Mouse (Mus musculus): ENCODE measurements around the gene Mbnl3.
A peak's percentile ranks its signal among the peaks of the same experiment; 100 is the strongest.

The Mbnl3 gene

GRCm38 (mm10) chrX:51206432-51206831, at the start of gene Mbnl3:
Gene Mbnl3, minus strand, starts transcription at chrX:51206532.
- DNase-seq (ENCODE audit: extremely low read depth, low read depth), result no peak

- no peak for DNase-seq (ENCODE audit: extremely low read depth, low read depth)
Measured at GRCm38 (mm10) chrX:51205548-51206324, 596 bp downstream of the Mbnl3 start.

GRCm38 (mm10) chrX:51204626-51205547, 1.4 kb downstream of the Mbnl3 start:
- DNase-seq (ENCODE audit: extremely low read depth, low read depth), result peak; percentile 74

GRCm38 (mm10) chrX:51197012-51197411, 9.3 kb downstream of the Mbnl3 start:
- DNase-seq (ENCODE audit: extremely low read depth, low read depth), result no peak

GRCm38 (mm10) chrX:51171914-51172313, 34.4 kb downstream of the Mbnl3 start:
- DNase-seq (ENCODE audit: extremely low read depth, low read depth), result no peak

GRCm38 (mm10) chrX:51171413-51171812, 34.9 kb downstream of the Mbnl3 start:
- no peak for DNase-seq (ENCODE audit: extremely low read depth, low read depth)

- DNase-seq (ENCODE audit: extremely low read depth, low read depth), result no peak
Measured at GRCm38 (mm10) chrX:51170404-51170803, 35.9 kb downstream of the Mbnl3 start.

GRCm38 (mm10) chrX:51169476-51170045, 36.8 kb downstream of the Mbnl3 start:
- no peak for DNase-seq (ENCODE audit: extremely low read depth, low read depth)

GRCm38 (mm10) chrX:51167976-51168375, 38.4 kb downstream of the Mbnl3 start:
- DNase-seq (ENCODE audit: extremely low read depth, low read depth), result no peak

GRCm38 (mm10) chrX:51164766-51165165, 41.6 kb downstream of the Mbnl3 start:
- no peak for DNase-seq (ENCODE audit: extremely low read depth, low read depth)

- no peak for DNase-seq (ENCODE audit: extremely low read depth, low read depth)
Measured at GRCm38 (mm10) chrX:51148436-51148835, 57.9 kb downstream of the Mbnl3 start.

GRCm38 (mm10) chrX:51146351-51146750, 60.0 kb downstream of the Mbnl3 start:
- DNase-seq (ENCODE audit: extremely low read depth, low read depth), result no peak

GRCm38 (mm10) chrX:51140055-51140454, 66.3 kb downstream of the Mbnl3 start:
- no peak for DNase-seq (ENCODE audit: extremely low read depth, low read depth)

- DNase-seq (ENCODE audit: extremely low read depth, low read depth), result no peak
Measured at GRCm38 (mm10) chrX:51131325-51131724, 75.0 kb downstream of the Mbnl3 start.

- no peak for DNase-seq (ENCODE audit: extremely low read depth, low read depth)
Measured at GRCm38 (mm10) chrX:51102748-51103147, 103.6 kb downstream of the Mbnl3 start.

GRCm38 (mm10) chrX:51084972-51085371, 121.4 kb downstream of the Mbnl3 start:
- DNase-seq (ENCODE audit: extremely low read depth, low read depth), result peak; percentile 54

- no peak for DNase-seq (ENCODE audit: extremely low read depth, low read depth)
Measured at GRCm38 (mm10) chrX:51084211-51084610, 122.1 kb downstream of the Mbnl3 start.

GRCm38 (mm10) chrX:51076744-51077143, 129.6 kb downstream of the Mbnl3 start:
- DNase-seq (ENCODE audit: extremely low read depth, low read depth), result peak; percentile 20
